Comparison of ENCODE assay signal across 22 mouse cellular contexts in genomic region chr5:150145967-150146366, GRCm38 (mm10). TPM values are rescaled to one million over a fixed set of nuclear protein-coding genes. Genes with fewer than 3 reads are reported as not detected.
DNase-seq lines count a peak whose midpoint lies in the region; ATAC-seq and TF ChIP-seq lines count a peak whose summit lies in the region.
"Had no signal": no experiment of that assay in that cellular context is flagged by ENCODE, and none has a peak within 500 bp of the region (broad histone marks: within the 10 kb centered on the region; RNA-seq: fewer than 3 reads in every experiment).

No protein-coding gene starts in this region.

- no peak overlapping the region for H3K4me2 ChIP-seq in forebrain, postnatal 0 days (ENCODE audit: low read depth)
- H3K4me2 ChIP-seq: embryonic facial prominence, embryonic 13.5 days; forebrain, embryonic 15.5 days; heart, embryonic 15.5 days; limb, embryonic 12.5 days; liver, embryonic 15.5 days; midbrain, embryonic 15.5 days had no signal

- WGBS in forebrain, postnatal 0 days = 90% methylated on average over 3 of the region's 3 CpGs
- WGBS in forebrain, embryonic 10.5 days = 85% methylated on average over 3 of the region's 3 CpGs

- TF ChIP-seq POLR2A in testis, adult 2 months (IDR thresholded peaks at IDR 0.05; ENCODE audit: control insufficient read depth, low read depth, low read length) = no peak

- no peaks in the 10 kb centered on the region for H3K4me1 ChIP-seq in forebrain, postnatal 0 days (ENCODE audit: insufficient read depth)
- H3K4me1 ChIP-seq in forebrain, embryonic 10.5 days = no peaks in the 10 kb centered on the region
- H3K4me1 ChIP-seq in testis, adult 2 months (ENCODE audit: control insufficient read depth, insufficient read depth, low read length) = no peaks in the 10 kb centered on the region
- H3K4me1 ChIP-seq: hindbrain, embryonic 10.5 days; limb, embryonic 12.5 days; liver, embryonic 15.5 days had no signal

- H3K27me3 ChIP-seq in forebrain, postnatal 0 days (ENCODE audit: insufficient read depth, low read length) = no peaks in the 10 kb centered on the region
- no peaks in the 10 kb centered on the region for H3K27me3 ChIP-seq in forebrain, embryonic 10.5 days (ENCODE audit: poor library complexity, severe bottlenecking)
- H3K27me3 ChIP-seq in testis, adult 2 months (ENCODE audit: control insufficient read depth, insufficient read depth, low read length) = no peaks in the 10 kb centered on the region
- H3K27me3 ChIP-seq: embryonic facial prominence, embryonic 13.5 days; forebrain, embryonic 15.5 days; heart, embryonic 15.5 days; limb, embryonic 12.5 days; liver, embryonic 15.5 days; midbrain, embryonic 15.5 days had no signal

- 0 out of 2 replicates have a peak overlapping the region, but pooled peaks have one; percentile 45 for H3K27ac ChIP-seq in forebrain, postnatal 0 days (ENCODE audit: low read depth, low read length)
- H3K27ac ChIP-seq in forebrain, embryonic 10.5 days = no peak overlapping the region
- peak overlapping the region; percentile 46 for H3K27ac ChIP-seq in layer of hippocampus, adult 2 months
- H3K27ac ChIP-seq in testis, adult 2 months (ENCODE audit: control insufficient read depth, insufficient read depth, low read depth, low read length) = no peak overlapping the region
- H3K27ac ChIP-seq: embryonic facial prominence, embryonic 13.5 days; forebrain, embryonic 15.5 days; heart, embryonic 15.5 days; hindbrain, embryonic 10.5 days; limb, embryonic 12.5 days; liver, embryonic 15.5 days; midbrain, embryonic 15.5 days had no signal

- H3K9me3 ChIP-seq in forebrain, postnatal 0 days (ENCODE audit: low read length) = no peaks in the 10 kb centered on the region
- no peaks in the 10 kb centered on the region for H3K9me3 ChIP-seq in forebrain, embryonic 10.5 days
- H3K9me3 ChIP-seq: embryonic facial prominence, embryonic 13.5 days; forebrain, embryonic 15.5 days; heart, embryonic 15.5 days; hindbrain, embryonic 10.5 days; limb, embryonic 12.5 days; liver, embryonic 15.5 days; midbrain, embryonic 15.5 days had no signal

- no peak overlapping the region for H3K4me3 ChIP-seq in forebrain, postnatal 0 days (ENCODE audit: low read depth, low read length)
- no peak overlapping the region for H3K4me3 ChIP-seq in forebrain, embryonic 10.5 days
- H3K4me3 ChIP-seq in layer of hippocampus, adult 2 months = no peak overlapping the region
- no peak overlapping the region for H3K4me3 ChIP-seq in testis, adult 2 months (ENCODE audit: control insufficient read depth, low read depth, low read length)
- H3K4me3 ChIP-seq: embryonic facial prominence, embryonic 13.5 days; forebrain, embryonic 15.5 days; heart, embryonic 15.5 days; hindbrain, embryonic 10.5 days; limb, embryonic 12.5 days; liver, embryonic 15.5 days; midbrain, embryonic 15.5 days had no signal

- no peak overlapping the region for H3K9ac ChIP-seq in forebrain, postnatal 0 days
- H3K9ac ChIP-seq: embryonic facial prominence, embryonic 13.5 days; forebrain, embryonic 15.5 days; heart, embryonic 15.5 days; limb, embryonic 12.5 days; liver, embryonic 15.5 days; midbrain, embryonic 15.5 days had no signal

- DNase-seq in forebrain, postnatal 0 days = no peak
- DNase-seq in forebrain, embryonic 10.5 days (ENCODE audit: extremely low spot score, low spot score) = no peak
- no peak for DNase-seq in layer of hippocampus, adult 2 months (ENCODE audit: low spot score in 2 of 2)
- no peak for DNase-seq in layer of hippocampus, postnatal 25 days (ENCODE audit: extremely low spot score in 1 of 2, low spot score in 1 of 2)
- no peak for DNase-seq in testis, postnatal 10 days (ENCODE audit: low spot score)
- DNase-seq in urinary bladder, postnatal 14 days (ENCODE audit: low spot score) = no peak
- DNase-seq: adrenal gland, postnatal 36 days; cerebellum, adult 9-10 months; kidney, adult 8-10 months; kidney, postnatal 25 days; layer of hippocampus, adult 9-11 months; right cerebral cortex, postnatal 25 days had no signal

- no peaks in the 10 kb centered on the region for H3K36me3 ChIP-seq in forebrain, postnatal 0 days (ENCODE audit: insufficient read depth)
- H3K36me3 ChIP-seq in forebrain, embryonic 10.5 days (replicated peaks) = no peaks in the 10 kb centered on the region
- no peaks in the 10 kb centered on the region for H3K36me3 ChIP-seq in testis, adult 2 months (ENCODE audit: control insufficient read depth, insufficient read depth, low read length)
- H3K36me3 ChIP-seq: embryonic facial prominence, embryonic 13.5 days; forebrain, embryonic 15.5 days; G1E; heart, embryonic 15.5 days; hindbrain, embryonic 10.5 days; limb, embryonic 12.5 days; liver, embryonic 15.5 days; midbrain, embryonic 15.5 days had no signal

- TF ChIP-seq CTCF in forebrain, postnatal 0 days (IDR thresholded peaks at IDR 0.05; ENCODE audit: low read depth) = no peak; the same call in none of the 2 replicates
- TF ChIP-seq CTCF in layer of hippocampus, adult 2 months (conservative IDR thresholded peaks at IDR 0.05) = peak; percentile 61
- peak; percentile 60; the same call in 1 of the 2 replicates for TF ChIP-seq CTCF in testis, adult 2 months (IDR thresholded peaks at IDR 0.05; ENCODE audit: control insufficient read depth, insufficient read depth, insufficient replicate concordance, low read depth, low read length)

- no peak for ATAC-seq in forebrain, postnatal 0 days
- ATAC-seq in granulocyte monocyte progenitor cell, adult 5-6 weeks (replicated peaks; ENCODE audit: poor library complexity, severe bottlenecking) = no peak
- ATAC-seq: forebrain, embryonic 15.5 days; midbrain, embryonic 15.5 days had no signal

RNA-seq across cellular contexts. Expression of gene Fry, which starts 27.5 kb away (rescaled TPM):
- total RNA-seq in forebrain, postnatal 0 days (2014; rRNA removed) = 111 and 130 TPM in 2 replicates
- polyA plus RNA-seq in forebrain, postnatal 0 days (2015; fragmentation: Nextera tagmentation; extraction: Ambion mirVana) = 31.5 and 47.6 TPM in 2 replicates
- polyA plus RNA-seq in forebrain, embryonic 10.5 days (2016; fragmentation: Nextera tagmentation; extraction: Ambion mirVana) = 2.3 and 4.3 TPM in 2 replicates
- 100 to 1,000 TPM; 215 to 246 TPM for total RNA-seq in layer of hippocampus, adult 2 months (2021)
- 100 to 1,000 TPM; 195 to 242 TPM for total RNA-seq in layer of hippocampus, postnatal 25 days (2021)
- 7.1 and 8.4 TPM in 2 replicates for polyA plus RNA-seq in testis, adult 2 months (2012; rRNA removed)
- total RNA-seq in granulocyte monocyte progenitor cell, adult 5-6 weeks (2014; fragmentation: Nextera tagmentation) = 25.0 and 26.7 TPM in 2 replicates
- 15.4 and 18.4 TPM in 2 replicates for total RNA-seq in granulocyte monocyte progenitor cell, adult 5-6 weeks (2017)

Comparison
In these comparisons a context has a peak if more than half of its experiments do, and no peak if none do; other contexts are left out.
1. H3K27ac ChIP-seq: peak in forebrain, postnatal 0 days (single experiment) and layer of hippocampus, adult 2 months (single experiment); none in forebrain, embryonic 10.5 days (single experiment) and testis, adult 2 months (single experiment).